Mouse (Mus musculus) forebrain, embryonic 10.5 days (tissue): ENCODE results near the gene Fam133b. TPM values are rescaled to one million over a fixed set of nuclear protein-coding genes. Genes with fewer than 3 reads are reported as not detected.
A peak's percentile ranks its signal among the peaks of the same experiment; 100 is the strongest.
"Not testable (repeated sequence)": the region's sequence is repeated elsewhere in the genome, so short reads cannot be mapped to it uniquely, and the experiment has no call there.

Source experiments
- DNase-seq: peaks from one replicate; pipeline ENCODE4 v3.0.0-alpha.2; 2017; ENCODE audit warnings: low spot score; ENCODE audit errors: extremely low spot score
- H3K27ac ChIP-seq: fragments of 300-500 bp; sonication (generic); 2 replicates; pipeline ENCODE4 v1.5.1; 2016; ENCODE audit warnings: mild to moderate bottlenecking
- H3K27me3 ChIP-seq: fragments of 300-500 bp; sonication (generic); 2 replicates; pipeline ENCODE4 v1.6.1; 2016; ENCODE audit warnings: mild to moderate bottlenecking; ENCODE audit not compliant: poor library complexity, severe bottlenecking
- H3K36me3 ChIP-seq: fragments of 300-500 bp; sonication (generic); replicated peaks from 2 replicates; pipeline ENCODE4 v1.6.1; 2016; ENCODE audit warnings: mild to moderate bottlenecking, moderate library complexity
- H3K4me1 ChIP-seq: fragments of 300-500 bp; sonication (generic); 2 replicates; pipeline ENCODE4 v1.6.1; 2016
- H3K4me3 ChIP-seq: fragments of 300-500 bp; sonication (generic); 2 replicates; pipeline ENCODE4 v1.5.1; 2016; ENCODE audit warnings: mild to moderate bottlenecking, moderate library complexity
- H3K9me3 ChIP-seq: fragments of 300-500 bp; sonication (generic); 2 replicates; pipeline ENCODE4 v1.6.1; 2016; ENCODE audit warnings: mild to moderate bottlenecking, moderate library complexity
- WGBS: fragments of 180-500 bp; shearing (Covaris S2); methylation state at CpG from one replicate; pipeline ENCODE4 v1.1.7; 2016; 5-methylcytosine and 5-hydroxymethylcytosine counted together
- polyA plus RNA-seq: library from polyadenylated mRNA; unstranded; fragments of >200 nt; fragmentation: Nextera tagmentation; extraction: Ambion mirVana; gene quantifications from 2 replicates; pipeline ENCODE4 v1.2.1, GENCODE M21; 2016

Fam133b gene
- polyA plus RNA-seq, 1 experiment from 2014 or later, result 35.7 TPM

DNA sequence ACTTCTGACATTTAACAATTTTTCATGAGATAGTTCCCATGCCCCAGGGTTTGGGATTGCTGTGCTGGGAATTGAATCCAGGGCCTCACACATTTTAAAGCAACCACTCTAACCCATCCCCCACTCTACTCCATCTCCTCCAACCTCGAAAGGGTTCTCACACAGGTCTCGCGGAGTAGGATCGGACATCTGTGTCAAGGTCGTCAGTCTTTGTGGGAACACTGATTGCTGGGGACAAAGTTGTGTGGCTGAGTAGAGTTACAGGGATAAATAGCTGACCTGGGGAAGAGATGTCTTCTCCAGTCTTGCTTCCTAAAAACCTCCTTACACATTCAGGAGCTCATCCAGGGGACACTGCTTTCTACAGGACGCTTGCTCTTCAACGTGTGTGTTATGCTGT is 35.4 kb downstream of the Fam133b start:
- H3K27me3 ChIP-seq, result no peaks in the 10 kb centered on the region
- H3K27ac ChIP-seq, result no peak overlapping the region
- peaks cover 100% of the 10 kb centered on the region for H3K36me3 ChIP-seq
- peaks cover 7% of the 10 kb centered on the region; the same call in 1 of the 2 replicates for H3K9me3 ChIP-seq
- no peaks in the 10 kb centered on the region for H3K4me1 ChIP-seq
- no peak for DNase-seq
- WGBS, result 97% methylated on average over 7 of the region's 7 CpGs
- no peak overlapping the region for H3K4me3 ChIP-seq

- Histone ChIP-seq H3K36me3 (peaks cover 14% of the 10 kb centered on the region), H3K27ac (peak within 1 kb of the TSS; percentile 85), H3K9me3 (no peaks in the 10 kb centered on the region), H3K4me3 (peak within 1 kb of the TSS; percentile 87), H3K27me3 (no peaks in the 10 kb centered on the region), H3K4me1 (peaks cover 19% of the 10 kb centered on the region)
- DNase-seq, result peak; percentile 95
- WGBS, result under 1% methylated on average over 50 of the region's 50 CpGs
These were observed 52.2 kb downstream of the Fam133b start, which contains the start of gene Pex1 for GRCm38 (mm10) chr5:3595693-3596398. Gene Pex1 (plus strand): TSS chr5:3596066.

DNA sequence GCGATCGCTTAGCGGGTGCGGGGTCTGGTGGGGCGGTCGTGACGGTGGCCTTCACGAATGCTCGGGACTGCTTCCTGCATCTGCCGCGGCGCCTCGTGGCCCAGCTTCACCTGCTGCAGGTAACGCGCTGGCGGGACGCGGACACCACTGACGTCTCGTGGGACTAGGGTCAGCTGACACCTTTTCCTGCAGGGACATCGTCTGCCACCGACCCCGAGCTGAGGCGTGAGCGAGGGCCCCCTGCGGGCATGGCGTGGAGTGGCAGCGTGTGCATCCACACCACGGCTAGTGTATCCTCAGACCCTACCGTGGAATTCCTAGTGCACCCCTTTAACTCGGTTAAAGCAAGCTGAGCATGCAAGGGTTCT is 52.8 kb downstream of the Fam133b start, which contains the start of gene Rbm48:
Gene Rbm48 (minus strand): TSS at position 187 of the 368 bp plus-strand sequence.
- no peaks in the 10 kb centered on the region for H3K9me3 ChIP-seq
- peak within 1 kb of the TSS; percentile 87 for H3K4me3 ChIP-seq
- H3K36me3 ChIP-seq, result peaks cover 9% of the 10 kb centered on the region
- peak; percentile 67 for DNase-seq
- no peaks in the 10 kb centered on the region for H3K27me3 ChIP-seq
- H3K27ac ChIP-seq, result peak within 1 kb of the TSS; percentile 85
- WGBS, result under 1% methylated on average over 31 of the region's 31 CpGs
- H3K4me1 ChIP-seq, result peaks cover 19% of the 10 kb centered on the region

- H3K27me3 ChIP-seq, result no peaks in the 10 kb centered on the region
- peak overlapping the region; percentile 87 for H3K4me3 ChIP-seq
- H3K4me1 ChIP-seq, result peaks cover 19% of the 10 kb centered on the region
- H3K27ac ChIP-seq, result no peak overlapping the region
- no peak for DNase-seq
- H3K9me3 ChIP-seq, result no peaks in the 10 kb centered on the region
- 0 out of 2 replicates have a peak, but pooled peaks cover 2% of the 10 kb centered on the region for H3K36me3 ChIP-seq
These were observed 53.5 kb downstream of the Fam133b start for GRCm38 (mm10) chr5:3597171-3597570.

DNA sequence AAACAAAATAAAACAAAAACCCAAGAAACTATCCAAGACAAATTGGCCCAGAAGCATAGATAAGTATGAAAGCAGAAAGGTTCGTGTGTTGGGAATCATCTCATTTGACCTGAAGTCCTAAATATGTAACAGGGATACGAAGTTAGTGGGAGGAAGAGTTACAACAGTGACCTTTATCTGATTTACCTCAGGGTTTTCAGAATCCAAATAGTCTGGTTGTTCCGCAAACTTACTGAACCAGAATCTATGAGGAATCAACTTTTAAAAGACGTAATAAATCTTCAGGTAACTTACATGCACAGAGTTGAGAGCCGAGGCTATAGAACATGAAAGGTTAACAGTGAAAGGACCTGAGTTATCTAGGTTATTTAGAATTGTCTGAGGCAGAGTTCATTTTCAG is 55.1 kb downstream of the Fam133b start:
- no peak overlapping the region for H3K27ac ChIP-seq
- no peaks in the 10 kb centered on the region for H3K27me3 ChIP-seq
- DNase-seq, result no peak
- no peaks in the 10 kb centered on the region; the same call in 1 of the 2 replicates for H3K36me3 ChIP-seq
- H3K4me3 ChIP-seq, result no peak overlapping the region
- H3K4me1 ChIP-seq, result peaks cover 19% of the 10 kb centered on the region
- no peaks in the 10 kb centered on the region for H3K9me3 ChIP-seq
- 96% methylated on average over 5 of the region's 5 CpGs for WGBS

- WGBS, result 84% methylated on average over 1 of the region's 1 CpGs
- no peak for DNase-seq
- no peaks in the 10 kb centered on the region for H3K27me3 ChIP-seq
- no peaks in the 10 kb centered on the region for H3K9me3 ChIP-seq
- no peak overlapping the region for H3K27ac ChIP-seq
- no peak overlapping the region for H3K4me3 ChIP-seq
- peaks cover 11% of the 10 kb centered on the region for H3K36me3 ChIP-seq
- H3K4me1 ChIP-seq, result peaks cover 12% of the 10 kb centered on the region
These were observed 56.7 kb downstream of the Fam133b start for GRCm38 (mm10) chr5:3600298-3600697.

- Histone ChIP-seq H3K27ac (no peak overlapping the region), H3K36me3 (peaks cover 16% of the 10 kb centered on the region), H3K4me1 (peaks cover 10% of the 10 kb centered on the region), H3K4me3 (no peak overlapping the region), H3K27me3 (no peaks in the 10 kb centered on the region), H3K9me3 (no peaks in the 10 kb centered on the region)
- DNase-seq, result no peak
- 88% methylated on average over 3 of the region's 3 CpGs for WGBS
These were observed 57.2 kb downstream of the Fam133b start for GRCm38 (mm10) chr5:3600790-3601189.

- Histone ChIP-seq H3K9me3 (no peaks in the 10 kb centered on the region; the same call in 1 of the 2 replicates), H3K36me3 (peaks cover 59% of the 10 kb centered on the region), H3K27ac (no peak overlapping the region), H3K4me1 (no peaks in the 10 kb centered on the region), H3K27me3 (no peaks in the 10 kb centered on the region), H3K4me3 (no peak overlapping the region)
- no peak for DNase-seq
- 95% methylated on average over 9 of the region's 9 CpGs for WGBS
These were observed 63.5 kb downstream of the Fam133b start for GRCm38 (mm10) chr5:3607114-3607513.

GRCm38 (mm10) chr5:3609241-3609640 is 65.6 kb downstream of the Fam133b start:
- Histone ChIP-seq H3K27ac (no peak overlapping the region), H3K4me3 (no peak overlapping the region), H3K9me3 (no peaks in the 10 kb centered on the region; the same call in 1 of the 2 replicates), H3K27me3 (no peaks in the 10 kb centered on the region), H3K4me1 (no peaks in the 10 kb centered on the region), H3K36me3 (peaks cover 67% of the 10 kb centered on the region)
- 95% methylated on average over 7 of the region's 7 CpGs for WGBS
- no peak for DNase-seq

DNA sequence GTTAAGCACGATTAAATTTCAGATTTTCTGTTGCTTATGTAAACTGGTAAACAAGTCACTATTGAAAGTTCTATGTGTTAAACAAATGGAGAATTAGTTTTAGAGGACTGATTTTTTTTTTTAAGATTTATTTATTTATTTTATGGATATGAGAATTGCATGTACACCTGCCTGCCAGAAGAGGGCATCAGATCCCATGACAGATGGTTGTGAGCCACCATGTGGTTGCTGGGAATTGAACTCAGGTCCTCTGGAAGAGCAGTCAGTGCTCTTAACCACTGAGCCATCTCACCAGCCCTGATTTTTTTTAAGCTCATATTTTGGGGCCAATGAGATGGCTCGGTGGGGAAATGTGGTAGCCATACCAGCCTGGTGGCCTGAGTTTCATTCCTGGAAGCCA is 68.2 kb downstream of the Fam133b start:
- not testable (repeated sequence) for H3K4me3 ChIP-seq, H3K9me3 ChIP-seq, H3K4me1 ChIP-seq, H3K27ac ChIP-seq, DNase-seq, H3K27me3 ChIP-seq
- peaks cover 65% of the 10 kb centered on the region for H3K36me3 ChIP-seq
- 90% methylated on average over 2 of the region's 2 CpGs for WGBS

Other genes with a start within 250 kb of the Fam133b start
- 21.0 and 27.5 TPM in 2 replicates for gene Cdk6, start 202.3 kb upstream of the Fam133b start, polyA plus RNA-seq
- 3.3 and 3.7 TPM in 2 replicates for gene 1700109H08Rik, start 27.7 kb downstream of the Fam133b start, polyA plus RNA-seq
- gene Pex1, start 52.2 kb downstream of the Fam133b start, polyA plus RNA-seq, result 15.9 and 16.3 TPM in 2 replicates
- 14.3 and 15.7 TPM in 2 replicates for gene Rbm48, start 52.8 kb downstream of the Fam133b start, polyA plus RNA-seq
- gene Tmbim7, start 107.3 kb downstream of the Fam133b start, polyA plus RNA-seq, result not detected in 2 replicates
- 70.6 and 77.4 TPM in 2 replicates for gene Gatad1, start 113.4 kb downstream of the Fam133b start, polyA plus RNA-seq